Mouse (Mus musculus): ENCODE data around the gene Cnbp.

DNA sequence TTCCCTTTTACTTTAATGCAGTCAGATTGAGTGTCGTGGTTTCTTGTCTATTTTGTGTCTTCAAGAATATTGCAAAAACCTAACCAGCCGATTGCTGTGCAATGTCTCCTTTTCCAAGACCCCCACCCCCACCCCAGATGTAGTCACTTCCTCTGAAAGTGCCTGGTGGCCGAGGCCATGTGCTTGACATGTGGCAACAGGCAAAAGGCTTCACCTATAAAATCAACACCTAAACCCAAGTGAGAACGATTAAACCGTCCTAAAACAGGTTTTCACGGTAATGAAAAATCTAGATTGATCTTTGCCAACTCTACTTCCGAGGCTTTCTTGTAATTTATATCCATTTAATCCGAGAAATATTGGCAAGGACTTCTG lies 1.1 kb downstream of the Cnbp start:
- TF ChIP-seq CTCF (IDR thresholded peaks at IDR 0.05; ENCODE audit: low read depth, low read length) (no peak), POLR2A (IDR thresholded peaks at IDR 0.05; ENCODE audit: borderline replicate concordance, low read depth, low read length) (no peak)

Data from bone marrow macrophage, adult 2 months (primary cell).